Mouse (Mus musculus): Measurements from ENCODE around the gene Prss33. TPM values are rescaled to one million over a fixed set of nuclear protein-coding genes. Genes with fewer than 3 reads are reported as not detected.
A peak's percentile ranks its signal among the peaks of the same experiment; 100 is the strongest.

The Prss33 gene
- polyA plus RNA-seq, 1 experiment from 2014 or later, result 0.17 TPM

DNA sequence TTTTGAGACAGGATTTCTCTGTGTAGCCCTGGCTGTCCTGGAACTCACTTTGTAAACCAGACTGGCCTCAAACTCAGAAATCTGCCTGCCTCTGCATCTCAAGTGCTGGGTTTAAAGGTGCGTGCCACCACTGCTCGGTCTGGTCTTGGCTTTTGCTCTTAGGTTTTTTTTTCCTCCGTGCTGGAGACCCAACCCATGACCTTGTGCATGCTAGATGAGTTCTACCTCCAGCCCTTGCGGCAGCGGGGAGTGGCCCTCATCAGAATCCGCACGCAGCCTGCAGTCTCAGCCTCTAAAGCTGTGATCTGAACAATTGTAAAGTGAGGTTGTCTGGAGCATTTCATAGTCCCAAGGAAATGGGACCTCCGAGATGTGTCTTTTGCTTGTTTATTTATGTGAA lies 40.5 kb downstream of the Prss33 start:
- 97% methylated on average over 8 of the region's 8 CpGs for WGBS
- Histone ChIP-seq H3K27me3 (no peaks in the 10 kb centered on the region), H3K4me2 (no peak overlapping the region), H3K9ac (no peak overlapping the region), H3K4me1 (replicated peaks) (peaks cover 24% of the 10 kb centered on the region), H3K9me3 (no peaks in the 10 kb centered on the region), H3K27ac (replicated peaks) (no peak overlapping the region), H3K36me3 (0 out of 2 replicates have a peak, but pooled peaks cover 3% of the 10 kb centered on the region), H3K4me3 (no peak overlapping the region)
- no peak for ATAC-seq (ENCODE audit: low FRiP score, low read depth)

DNA sequence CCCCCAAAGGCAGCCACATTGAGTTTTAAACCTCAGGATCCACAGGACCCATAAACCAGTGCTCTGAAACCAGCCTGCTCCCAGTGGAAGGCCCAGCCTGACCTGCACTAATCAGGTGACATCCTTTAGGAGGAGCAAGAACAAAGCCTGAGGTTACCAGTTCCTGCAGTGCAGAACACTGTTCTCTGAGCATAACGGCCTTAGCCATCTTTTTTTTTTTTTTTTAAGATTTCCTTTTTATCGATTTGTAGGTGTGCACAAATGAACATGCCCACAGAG lies 44.8 kb downstream of the Prss33 start:
- Histone ChIP-seq H3K9me3 (no peaks in the 10 kb centered on the region), H3K4me1 (replicated peaks) (peaks cover 37% of the 10 kb centered on the region), H3K4me3 (peak overlapping the region; percentile 47), H3K4me2 (peak overlapping the region; percentile 75), H3K9ac (peak overlapping the region; percentile 77), H3K27ac (replicated peaks) (peak overlapping the region; percentile 92), H3K36me3 (no peaks in the 10 kb centered on the region), H3K27me3 (no peaks in the 10 kb centered on the region)
- 48% methylated on average over 2 of the region's 2 CpGs for WGBS
- ATAC-seq (ENCODE audit: low FRiP score, low read depth), result no peak

DNA sequence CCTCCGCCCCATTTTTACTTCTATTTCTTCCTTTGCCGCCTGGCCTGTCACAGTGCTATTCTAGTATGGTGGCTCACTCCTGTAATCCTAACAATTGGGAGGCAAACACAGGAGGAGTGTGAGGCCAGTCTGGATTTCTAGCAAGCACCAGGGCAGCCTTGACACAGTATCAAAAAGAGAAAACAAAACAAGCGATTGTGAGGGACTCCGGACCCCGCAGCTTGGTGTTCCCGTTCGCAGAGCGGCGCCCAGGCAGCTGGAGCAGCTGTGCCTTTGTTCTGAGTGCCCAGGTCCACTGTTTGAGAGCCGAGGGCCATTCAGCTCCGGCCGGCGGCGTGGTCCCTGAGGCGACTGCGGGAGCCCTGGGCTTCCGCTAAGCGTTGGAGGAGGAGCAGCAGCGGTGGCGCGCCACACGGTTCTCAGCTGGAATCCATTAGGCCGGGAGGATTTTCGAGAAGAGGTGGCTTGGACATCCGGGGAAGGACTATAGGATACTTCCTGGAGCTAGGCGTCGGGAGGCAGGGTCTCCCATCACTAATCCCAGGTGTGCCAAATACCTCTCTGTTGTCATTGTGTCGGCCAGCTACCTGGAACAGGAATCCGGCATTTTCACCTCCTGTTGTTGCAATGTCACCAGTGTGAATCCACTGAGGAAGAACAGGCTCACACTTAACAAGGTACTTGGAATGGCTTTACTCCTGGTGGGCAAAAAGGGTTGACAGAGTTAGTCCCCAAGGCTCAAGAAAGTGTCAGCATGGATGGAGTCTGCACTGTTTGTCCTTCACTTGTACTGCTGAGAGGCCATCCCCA lies 45.4 kb downstream of the Prss33 start, which contains the start of gene Srrm2:
Gene Srrm2 (plus strand): TSS at position 264 of the 810 bp plus-strand sequence.
- peak within 1 kb of the TSS; percentile 92 for H3K27ac ChIP-seq (replicated peaks)
- WGBS, result 2% methylated on average over 29 of the region's 29 CpGs
- no peaks in the 10 kb centered on the region for H3K9me3 ChIP-seq
- H3K4me3 ChIP-seq, result peak within 1 kb of the TSS; percentile 47
- H3K4me1 ChIP-seq (replicated peaks), result peaks cover 37% of the 10 kb centered on the region
- no peaks in the 10 kb centered on the region for H3K36me3 ChIP-seq
- peak within 1 kb of the TSS; percentile 75 for H3K4me2 ChIP-seq
- peak; percentile 13; the same call in 1 of the 2 replicates for ATAC-seq (ENCODE audit: low FRiP score, low read depth)
- peak within 1 kb of the TSS; percentile 77 for H3K9ac ChIP-seq
- H3K27me3 ChIP-seq, result no peaks in the 10 kb centered on the region

DNA sequence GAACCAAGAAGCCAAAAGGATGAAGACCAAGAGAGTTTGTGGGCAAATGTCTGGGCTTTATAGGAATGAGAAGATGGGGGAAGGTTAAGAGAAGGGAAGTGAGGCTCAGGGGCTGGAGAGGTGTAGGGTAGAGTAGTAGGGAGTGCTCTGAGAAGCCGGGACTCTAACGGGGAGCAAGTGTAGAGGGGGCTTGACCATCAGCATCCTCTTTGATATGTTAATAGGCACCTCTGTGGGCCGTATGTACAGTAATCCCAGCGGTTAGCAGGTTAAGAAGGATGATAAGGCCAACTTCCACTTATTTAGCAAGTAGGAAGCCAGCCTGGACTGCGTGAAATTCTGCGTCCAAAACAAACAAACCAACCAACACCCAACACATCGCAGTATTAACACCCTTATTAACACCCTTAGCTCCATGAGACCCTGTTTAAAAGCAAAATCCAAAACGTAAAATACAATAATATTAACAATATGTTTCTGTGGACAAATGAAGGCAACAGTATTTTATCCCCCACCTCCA lies 46.0 kb downstream of the Prss33 start:
- H3K27ac ChIP-seq (replicated peaks), result peak overlapping the region; percentile 92
- ATAC-seq (ENCODE audit: low FRiP score, low read depth), result no peak

DNA sequence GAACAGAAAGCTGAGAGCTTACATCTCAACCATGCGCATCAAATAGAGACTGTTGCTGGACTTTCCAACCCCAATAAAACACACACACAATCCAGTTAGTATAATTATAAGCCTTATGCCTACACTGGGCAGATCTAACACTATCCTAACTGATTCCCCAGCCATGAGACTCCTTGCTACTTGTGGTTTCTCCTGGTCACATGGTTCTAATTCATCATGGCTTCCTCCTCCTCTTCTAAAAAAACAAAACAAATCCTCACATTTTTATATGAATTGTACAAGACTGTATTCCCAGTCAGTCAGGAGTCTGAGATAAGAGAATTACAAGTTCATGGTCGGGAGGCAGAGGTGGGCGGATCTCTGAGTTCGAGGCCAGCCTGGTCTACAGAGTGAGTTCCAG lies 46.9 kb downstream of the Prss33 start:
- 93% methylated on average over 4 of the region's 4 CpGs for WGBS
- no peak overlapping the region for H3K4me3 ChIP-seq
- no peak for ATAC-seq (ENCODE audit: low FRiP score, low read depth)

More for the DNA sequence above, 46.0 kb downstream of the Prss33 start:
- Histone ChIP-seq H3K9ac (peak overlapping the region; percentile 77), H3K36me3 (no peaks in the 10 kb centered on the region), H3K9me3 (no peaks in the 10 kb centered on the region), H3K4me2 (peak overlapping the region; percentile 75), H3K27me3 (no peaks in the 10 kb centered on the region), H3K4me1 (replicated peaks) (peaks cover 44% of the 10 kb centered on the region), H3K4me3 (peak overlapping the region; percentile 47)
- WGBS, result 15% methylated on average over 8 of the region's 8 CpGs

DNA sequence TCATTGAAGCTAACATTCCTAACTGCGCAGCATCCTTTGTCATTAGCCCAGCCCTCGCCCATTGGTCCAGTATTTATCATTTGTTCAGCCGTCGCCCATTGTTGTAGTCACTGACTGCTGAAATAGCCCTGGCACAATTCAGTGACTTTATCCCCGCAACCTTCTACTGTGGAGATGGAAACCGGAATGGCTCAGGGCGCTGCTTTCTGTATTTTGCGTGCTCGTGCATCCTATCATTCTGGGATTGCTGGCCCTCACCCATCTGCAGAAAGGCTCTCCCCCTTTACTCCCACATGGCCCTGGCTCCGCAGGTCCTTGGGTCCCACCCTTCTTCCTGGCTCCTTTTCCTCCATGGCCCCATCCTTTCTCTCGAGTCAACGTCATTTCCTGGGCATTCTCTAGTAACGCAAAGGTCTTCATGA lies 49.3 kb downstream of the Prss33 start:
- Histone ChIP-seq H3K36me3 (no peaks in the 10 kb centered on the region), H3K4me3 (peak overlapping the region; percentile 77), H3K27ac (replicated peaks) (peak overlapping the region; percentile 95), H3K4me2 (peak overlapping the region; percentile 75), H3K9ac (peak overlapping the region; percentile 82), H3K27me3 (no peaks in the 10 kb centered on the region), H3K4me1 (replicated peaks) (peaks cover 31% of the 10 kb centered on the region), H3K9me3 (no peaks in the 10 kb centered on the region)
- WGBS, result 7% methylated on average over 13 of the region's 13 CpGs
- peak; percentile 74 for ATAC-seq (ENCODE audit: low FRiP score, low read depth)

More for the DNA sequence above, 46.9 kb downstream of the Prss33 start:
- Histone ChIP-seq H3K27me3 (no peaks in the 10 kb centered on the region), H3K4me2 (no peak overlapping the region), H3K9ac (no peak overlapping the region), H3K27ac (replicated peaks) (no peak overlapping the region), H3K4me1 (replicated peaks) (peaks cover 44% of the 10 kb centered on the region), H3K36me3 (no peaks in the 10 kb centered on the region), H3K9me3 (no peaks in the 10 kb centered on the region)

DNA sequence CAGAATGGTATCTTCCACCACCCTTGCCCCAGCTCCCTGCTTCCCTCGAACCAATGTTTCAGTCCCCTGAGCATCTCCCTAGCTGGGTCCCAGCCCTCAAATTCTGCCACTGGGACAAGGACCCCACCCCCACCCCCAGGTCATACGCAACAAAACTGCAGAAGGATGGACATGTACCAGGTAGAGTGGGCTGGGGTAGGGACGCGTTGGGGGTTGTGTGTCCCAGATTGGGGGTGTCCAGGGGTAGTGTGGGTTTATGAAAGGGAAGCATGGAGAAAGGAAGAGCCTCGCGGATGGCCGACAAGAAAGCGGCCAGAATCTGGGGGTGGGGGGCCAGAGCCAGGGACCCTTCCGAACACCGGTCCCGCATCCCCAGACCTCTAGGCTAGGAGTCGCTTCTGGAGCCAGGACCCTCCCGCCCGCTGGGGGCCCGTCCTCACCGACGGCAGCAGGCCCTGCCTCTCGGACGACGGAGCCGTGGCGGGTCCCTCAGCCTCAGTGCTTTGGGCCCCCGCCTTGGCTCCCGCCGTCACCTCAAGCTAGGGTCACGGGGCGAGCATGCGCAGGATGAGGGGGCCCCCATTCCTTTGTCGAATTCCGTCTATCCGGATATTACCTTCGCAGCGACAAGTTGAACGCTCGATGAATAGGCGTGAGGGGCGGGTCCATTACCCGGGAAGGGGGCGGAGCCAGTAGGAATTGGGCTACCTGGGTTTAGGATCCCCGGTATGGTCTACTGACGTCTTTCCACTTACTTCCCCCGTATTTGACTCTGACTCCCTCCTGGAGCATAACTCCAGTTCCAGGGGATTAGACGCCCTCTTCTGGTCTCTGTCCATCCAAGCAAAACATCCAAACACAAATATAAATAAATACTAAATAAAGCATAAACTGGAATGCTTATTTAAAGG lies 50.0 kb downstream of the Prss33 start, which contains the start of gene Flywch2:
Gene Flywch2 (minus strand): TSS at position 521 of the 911 bp plus-strand sequence.
- Histone ChIP-seq H3K9me3 (no peaks in the 10 kb centered on the region), H3K4me3 (peak within 1 kb of the TSS; percentile 77), H3K9ac (peak within 1 kb of the TSS; percentile 82), H3K27me3 (no peaks in the 10 kb centered on the region), H3K36me3 (no peaks in the 10 kb centered on the region), H3K4me2 (peak within 1 kb of the TSS; percentile 75), H3K4me1 (replicated peaks) (peaks cover 25% of the 10 kb centered on the region), H3K27ac (replicated peaks) (peak within 1 kb of the TSS; percentile 95)
- ATAC-seq (ENCODE audit: low FRiP score, low read depth), result peak; percentile 93
- WGBS, result 2% methylated on average over 43 of the region's 43 CpGs

DNA sequence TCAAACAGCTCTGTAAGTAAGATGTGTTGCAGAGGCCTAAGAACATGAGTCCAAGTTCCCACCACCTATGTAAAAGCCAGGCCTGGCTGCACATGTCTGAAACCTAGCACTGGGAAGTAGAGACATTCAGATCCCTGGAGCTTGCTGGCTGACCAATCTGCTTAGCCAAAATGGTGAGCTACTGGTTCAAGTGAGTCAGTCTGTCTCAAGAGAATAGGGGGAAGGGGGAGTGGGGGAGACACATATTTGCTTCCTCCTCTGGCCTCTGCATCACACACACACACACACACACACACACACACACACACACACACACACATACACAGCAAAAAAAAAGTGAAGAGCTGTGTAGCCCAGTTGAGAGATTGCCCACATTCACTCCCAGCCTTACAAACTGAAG lies 52.5 kb downstream of the Prss33 start:
- no peak overlapping the region for H3K9ac ChIP-seq
- peaks cover 11% of the 10 kb centered on the region for H3K4me1 ChIP-seq (replicated peaks)
- H3K36me3 ChIP-seq, result no peaks in the 10 kb centered on the region
- no peak for ATAC-seq (ENCODE audit: low FRiP score, low read depth)
- H3K27me3 ChIP-seq, result no peaks in the 10 kb centered on the region
- H3K4me2 ChIP-seq, result no peak overlapping the region
- no peak overlapping the region for H3K4me3 ChIP-seq
- no peak overlapping the region for H3K27ac ChIP-seq (replicated peaks)
- no peaks in the 10 kb centered on the region for H3K9me3 ChIP-seq

Small RNA genes within 50 kb of the gene (microRNA-seq; reads per million reads assigned to microRNA genes)
- gene Mir5125, result 0.65 reads per million

Other genes with a start within 250 kb of the Prss33 start
- gene Zfp13, start 236.6 kb downstream of the Prss33 start, polyA plus RNA-seq (2015; fragmentation: Nextera tagmentation; extraction: Ambion mirVana), result 24.3 and 29.3 TPM in 2 replicates
- 0.05 and 0.25 TPM in 2 replicates for gene Zscan10, start 235.2 kb downstream of the Prss33 start, polyA plus RNA-seq (2015; fragmentation: Nextera tagmentation; extraction: Ambion mirVana)
- gene Mmp25, start 190.8 kb downstream of the Prss33 start, polyA plus RNA-seq (2015; fragmentation: Nextera tagmentation; extraction: Ambion mirVana), result 1.7 TPM in 2 replicates
- 0.13 TPM in 1 of 2 replicates, not detected in the other for gene Bicdl2, start 175.6 kb downstream of the Prss33 start, polyA plus RNA-seq (2015; fragmentation: Nextera tagmentation; extraction: Ambion mirVana)
- 127 and 138 TPM in 2 replicates for gene Hcfc1r1, start 162.5 kb downstream of the Prss33 start, polyA plus RNA-seq (2015; fragmentation: Nextera tagmentation; extraction: Ambion mirVana)
- gene Thoc6, start 162.2 kb downstream of the Prss33 start, polyA plus RNA-seq (2015; fragmentation: Nextera tagmentation; extraction: Ambion mirVana), result 40.5 and 43.5 TPM in 2 replicates
- 3.3 and 5.3 TPM in 2 replicates for gene Tnfrsf12a, start 158.6 kb downstream of the Prss33 start, polyA plus RNA-seq (2015; fragmentation: Nextera tagmentation; extraction: Ambion mirVana)
- gene Cldn6, start 156.8 kb downstream of the Prss33 start, polyA plus RNA-seq (2015; fragmentation: Nextera tagmentation; extraction: Ambion mirVana), result 0.38 and 0.66 TPM in 2 replicates
- gene Cldn9, start 152.0 kb downstream of the Prss33 start, polyA plus RNA-seq (2015; fragmentation: Nextera tagmentation; extraction: Ambion mirVana), result 1.2 and 1.8 TPM in 2 replicates
- 0.13 and 0.41 TPM in 2 replicates for gene 1520401A03Rik, start 113.3 kb downstream of the Prss33 start, polyA plus RNA-seq (2015; fragmentation: Nextera tagmentation; extraction: Ambion mirVana)
- 19.8 and 21.8 TPM in 2 replicates for gene Pkmyt1, start 109.7 kb downstream of the Prss33 start, polyA plus RNA-seq (2015; fragmentation: Nextera tagmentation; extraction: Ambion mirVana)
- gene Paqr4, start 95.2 kb downstream of the Prss33 start, polyA plus RNA-seq (2015; fragmentation: Nextera tagmentation; extraction: Ambion mirVana), result 67.0 and 75.2 TPM in 2 replicates
- 1.5 TPM in 2 replicates for gene Kremen2, start 90.2 kb downstream of the Prss33 start, polyA plus RNA-seq (2015; fragmentation: Nextera tagmentation; extraction: Ambion mirVana)
- 204 and 209 TPM in 2 replicates for gene Flywch1, start 64.5 kb downstream of the Prss33 start, polyA plus RNA-seq (2015; fragmentation: Nextera tagmentation; extraction: Ambion mirVana)
- 79.4 and 83.9 TPM in 2 replicates for gene Flywch2, start 50.0 kb downstream of the Prss33 start, polyA plus RNA-seq (2015; fragmentation: Nextera tagmentation; extraction: Ambion mirVana)
- gene Srrm2, start 45.5 kb downstream of the Prss33 start, polyA plus RNA-seq (2015; fragmentation: Nextera tagmentation; extraction: Ambion mirVana), result 480 and 502 TPM in 2 replicates
- gene Elob, start 6.9 kb downstream of the Prss33 start, polyA plus RNA-seq (2015; fragmentation: Nextera tagmentation; extraction: Ambion mirVana), result 1,257 and 1,293 TPM in 2 replicates
- not detected in 2 replicates for gene Prss32, start 7.8 kb upstream of the Prss33 start, polyA plus RNA-seq (2015; fragmentation: Nextera tagmentation; extraction: Ambion mirVana)
- gene Prss41, start 8.1 kb upstream of the Prss33 start, polyA plus RNA-seq (2015; fragmentation: Nextera tagmentation; extraction: Ambion mirVana), result 1.3 and 1.8 TPM in 2 replicates
- not detected in 2 replicates for gene Prss21, start 32.0 kb upstream of the Prss33 start, polyA plus RNA-seq (2015; fragmentation: Nextera tagmentation; extraction: Ambion mirVana)
- not detected in 2 replicates for gene Dcpp1, start 44.8 kb upstream of the Prss33 start, polyA plus RNA-seq (2015; fragmentation: Nextera tagmentation; extraction: Ambion mirVana)
- not detected in 2 replicates for gene Dcpp2, start 44.8 kb upstream of the Prss33 start, polyA plus RNA-seq (2015; fragmentation: Nextera tagmentation; extraction: Ambion mirVana)
- not detected in 2 replicates for gene Dcpp3, start 81.4 kb upstream of the Prss33 start, polyA plus RNA-seq (2015; fragmentation: Nextera tagmentation; extraction: Ambion mirVana)
- not detected in 2 replicates for gene Sbp, start 105.6 kb upstream of the Prss33 start, polyA plus RNA-seq (2015; fragmentation: Nextera tagmentation; extraction: Ambion mirVana)
- not detected in 2 replicates for gene Sbpl, start 119.2 kb upstream of the Prss33 start, polyA plus RNA-seq (2015; fragmentation: Nextera tagmentation; extraction: Ambion mirVana)
- 0.18 TPM in 1 of 2 replicates, not detected in the other for gene Prss30, start 144.5 kb upstream of the Prss33 start, polyA plus RNA-seq (2015; fragmentation: Nextera tagmentation; extraction: Ambion mirVana)
- not detected in 2 replicates for gene Prss22, start 162.0 kb upstream of the Prss33 start, polyA plus RNA-seq (2015; fragmentation: Nextera tagmentation; extraction: Ambion mirVana)
- 0.31 and 0.34 TPM in 2 replicates for gene Prss27, start 202.1 kb upstream of the Prss33 start, polyA plus RNA-seq (2015; fragmentation: Nextera tagmentation; extraction: Ambion mirVana)
- gene Kctd5, start 237.4 kb upstream of the Prss33 start, polyA plus RNA-seq (2015; fragmentation: Nextera tagmentation; extraction: Ambion mirVana), result 75.9 and 77.3 TPM in 2 replicates

All from hindbrain, embryonic 15.5 days (tissue).